Mouse (Mus musculus): ENCODE data around the gene Vegfb. TPM values are rescaled to one million over a fixed set of nuclear protein-coding genes. Genes with fewer than 3 reads are reported as not detected.

Gene Vegfb
- polyA plus RNA-seq (2014; fragmentation: Illumina TruSeq; extraction: RNeasy Lipid Tissue Mini Kit (QIAGEN cat#74804)), result 10.9 TPM

GRCm38 (mm10) chr19:6987061-6987903 lies at the start of gene Vegfb:
Gene Vegfb, minus strand, starts transcription at chr19:6987651.

GRCm38 (mm10) chr19:7019191-7019590 lies 31.7 kb upstream of the Vegfb start, which contains the start of gene Fermt3:
Gene Fermt3, minus strand, starts transcription at chr19:7019469.

DNA sequence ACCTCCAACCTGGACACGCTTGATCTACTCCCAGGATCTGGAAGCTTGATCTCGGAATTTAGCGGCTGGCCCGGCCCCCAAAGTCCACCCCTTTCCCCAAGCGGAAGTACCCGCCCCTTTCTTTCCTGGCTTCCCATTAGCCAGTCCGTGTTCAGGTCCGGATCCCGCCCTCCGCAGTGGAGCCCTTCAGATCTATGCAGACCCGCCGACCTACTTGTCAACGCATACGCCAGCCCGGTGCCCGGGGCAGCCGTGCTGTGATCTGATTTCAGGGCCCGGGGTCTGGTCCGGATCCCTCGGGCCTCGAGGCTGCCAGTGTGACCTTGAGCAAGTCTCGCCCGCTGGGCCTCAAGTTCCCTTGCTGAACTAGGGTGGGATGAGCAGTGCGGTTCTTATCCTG lies 8.6 kb upstream of the Vegfb start, which contains the start of the genes Nudt22 and Trpt1:
Gene Nudt22 (minus strand): TSS at position 112 of the 400 bp plus-strand sequence.
Gene Trpt1 (plus strand): TSS at position 126 of the 400 bp plus-strand sequence.

GRCm38 (mm10) chr19:6992011-6992858 lies 4.8 kb upstream of the Vegfb start, which contains the start of gene Dnajc4:
Gene Dnajc4, minus strand, starts transcription at chr19:6992572.

GRCm38 (mm10) chr19:6980381-6981093 lies 6.9 kb downstream of the Vegfb start, which contains the start of gene Fkbp2:
Gene Fkbp2, minus strand, starts transcription at chr19:6980501.

GRCm38 (mm10) chr19:6975537-6976521 lies 11.6 kb downstream of the Vegfb start, which contains the start of gene Plcb3:
Gene Plcb3, minus strand, starts transcription at chr19:6976470.

DNA sequence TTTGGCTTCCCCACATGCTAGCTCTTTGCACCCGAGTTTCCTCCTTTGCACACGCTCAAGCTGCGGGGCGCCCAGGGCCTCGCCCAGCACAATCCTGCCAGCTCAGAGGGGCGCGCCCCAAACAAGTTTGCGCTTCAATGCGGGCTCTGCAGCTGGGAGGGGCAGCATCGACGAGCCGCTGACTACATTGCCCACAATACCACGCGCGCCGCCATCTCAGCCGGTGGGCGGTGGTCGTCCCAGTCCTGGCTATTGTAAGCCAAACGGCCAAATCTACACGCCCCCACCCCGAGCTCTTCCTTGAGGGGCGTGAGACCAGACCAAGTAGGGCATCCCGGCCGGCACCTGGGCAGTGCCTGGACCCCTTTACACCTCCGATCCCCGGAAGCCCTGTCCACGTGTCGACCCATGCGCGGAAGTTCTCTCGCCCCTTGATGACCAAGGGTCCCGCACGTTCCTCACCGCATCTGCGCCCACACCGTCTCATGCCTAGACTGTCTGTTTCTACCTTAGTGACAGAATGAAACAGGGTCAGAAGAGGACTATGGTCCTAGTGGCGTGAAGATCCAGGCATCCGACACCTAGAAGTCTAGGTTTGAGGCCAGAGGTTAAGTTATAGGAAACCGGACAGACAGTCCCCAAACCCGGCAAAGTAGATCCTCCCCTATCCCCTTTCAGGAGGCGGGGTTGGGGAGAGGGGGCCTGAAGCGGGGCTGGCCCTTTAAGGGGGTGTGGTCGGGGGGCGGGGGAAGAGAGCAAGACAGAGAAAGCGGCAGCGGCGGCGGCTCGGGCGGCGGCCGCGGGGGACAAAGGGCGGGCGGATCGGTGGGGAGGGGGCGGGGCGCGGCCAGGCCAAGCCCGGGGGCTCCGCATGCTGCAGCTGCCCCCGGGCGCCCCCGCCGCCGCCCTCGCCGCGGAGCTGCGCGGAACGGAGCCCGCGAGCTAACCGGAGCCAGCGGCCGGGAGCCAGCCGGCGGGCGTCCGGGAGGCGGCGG lies 12.9 kb downstream of the Vegfb start, which contains the start of gene Ppp1r14b:
Gene Ppp1r14b (plus strand): TSS at position 758 of the 995 bp plus-strand sequence.

GRCm38 (mm10) chr19:6942249-6942691 lies 45.2 kb downstream of the Vegfb start, which contains the start of gene Gpr137:
Gene Gpr137, minus strand, starts transcription at chr19:6942480.

GRCm38 (mm10) chr19:6941372-6942248 lies 45.8 kb downstream of the Vegfb start, which contains the start of gene Bad:
Gene Bad, plus strand, starts transcription at chr19:6941861.

DNA sequence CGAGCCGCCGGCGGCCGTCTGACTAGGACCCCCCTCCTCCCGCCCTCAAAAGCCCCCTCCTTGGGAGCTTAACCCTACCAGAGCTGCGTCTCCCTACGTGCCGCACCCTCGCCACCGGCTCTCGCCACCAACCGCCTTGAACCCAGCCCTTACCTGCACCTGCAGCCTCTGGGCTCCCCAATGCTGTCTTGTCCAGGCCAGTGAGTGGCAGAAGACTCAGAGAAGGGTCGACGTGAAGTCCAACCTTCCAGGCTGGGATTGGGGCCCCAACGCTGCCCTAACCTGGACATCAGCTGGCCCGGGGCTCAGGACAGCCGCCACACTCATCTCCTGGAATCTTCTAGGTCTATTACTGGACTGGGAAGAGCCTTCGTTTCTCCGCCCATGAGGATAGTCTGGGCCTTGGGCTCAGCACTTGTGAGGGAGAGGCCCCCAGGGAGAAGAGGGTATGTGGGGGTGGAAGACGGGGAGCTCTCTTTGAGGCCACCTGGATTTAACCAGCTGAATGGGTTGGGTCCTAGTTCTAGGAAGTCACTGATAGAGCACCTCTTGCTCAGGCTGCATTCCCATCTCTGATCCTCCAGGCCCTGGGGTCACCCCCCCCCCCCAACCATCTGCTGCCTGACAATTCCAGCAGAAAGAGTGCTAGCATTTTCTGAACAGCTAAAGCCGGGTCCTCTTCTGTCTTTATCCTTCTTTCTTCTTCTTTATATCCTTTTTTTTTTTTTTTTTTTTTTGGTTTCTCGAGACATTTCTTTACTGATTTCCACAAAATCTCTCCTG lies 53.1 kb downstream of the Vegfb start, which contains the start of gene Kcnk4:
Gene Kcnk4 (minus strand): TSS at position 321 of the 783 bp plus-strand sequence.

Other genes with a start within 250 kb of the Vegfb start
- not detected for gene Rps6ka4, start 147.0 kb downstream of the Vegfb start, polyA plus RNA-seq (2014; fragmentation: Illumina TruSeq; extraction: RNeasy Lipid Tissue Mini Kit (QIAGEN cat#74804))
- gene Ccdc88b, start 129.4 kb downstream of the Vegfb start, polyA plus RNA-seq (2014; fragmentation: Illumina TruSeq; extraction: RNeasy Lipid Tissue Mini Kit (QIAGEN cat#74804)), result not detected
- 26.0 TPM for gene Trmt112, start 78.0 kb downstream of the Vegfb start, polyA plus RNA-seq (2014; fragmentation: Illumina TruSeq; extraction: RNeasy Lipid Tissue Mini Kit (QIAGEN cat#74804))
- gene Prdx5, start 77.5 kb downstream of the Vegfb start, polyA plus RNA-seq (2014; fragmentation: Illumina TruSeq; extraction: RNeasy Lipid Tissue Mini Kit (QIAGEN cat#74804)), result 12.0 TPM
- 0.83 TPM for gene Esrra, start 65.8 kb downstream of the Vegfb start, polyA plus RNA-seq (2014; fragmentation: Illumina TruSeq; extraction: RNeasy Lipid Tissue Mini Kit (QIAGEN cat#74804))
- gene Catsperz, start 62.3 kb downstream of the Vegfb start, polyA plus RNA-seq (2014; fragmentation: Illumina TruSeq; extraction: RNeasy Lipid Tissue Mini Kit (QIAGEN cat#74804)), result not detected
- gene Kcnk4, start 53.1 kb downstream of the Vegfb start, polyA plus RNA-seq (2014; fragmentation: Illumina TruSeq; extraction: RNeasy Lipid Tissue Mini Kit (QIAGEN cat#74804)), result not detected
- gene Bad, start 45.8 kb downstream of the Vegfb start, polyA plus RNA-seq (2014; fragmentation: Illumina TruSeq; extraction: RNeasy Lipid Tissue Mini Kit (QIAGEN cat#74804)), result 0.71 TPM
- gene Gpr137, start 45.2 kb downstream of the Vegfb start, polyA plus RNA-seq (2014; fragmentation: Illumina TruSeq; extraction: RNeasy Lipid Tissue Mini Kit (QIAGEN cat#74804)), result not detected
- gene Ppp1r14b, start 12.7 kb downstream of the Vegfb start, polyA plus RNA-seq (2014; fragmentation: Illumina TruSeq; extraction: RNeasy Lipid Tissue Mini Kit (QIAGEN cat#74804)), result 8.7 TPM
- 4.2 TPM for gene Plcb3, start 11.2 kb downstream of the Vegfb start, polyA plus RNA-seq (2014; fragmentation: Illumina TruSeq; extraction: RNeasy Lipid Tissue Mini Kit (QIAGEN cat#74804))
- 12.2 TPM for gene Fkbp2, start 7.2 kb downstream of the Vegfb start, polyA plus RNA-seq (2014; fragmentation: Illumina TruSeq; extraction: RNeasy Lipid Tissue Mini Kit (QIAGEN cat#74804))
- not detected for gene Dnajc4, start 4.9 kb upstream of the Vegfb start, polyA plus RNA-seq (2014; fragmentation: Illumina TruSeq; extraction: RNeasy Lipid Tissue Mini Kit (QIAGEN cat#74804))
- gene Nudt22, start 8.5 kb upstream of the Vegfb start, polyA plus RNA-seq (2014; fragmentation: Illumina TruSeq; extraction: RNeasy Lipid Tissue Mini Kit (QIAGEN cat#74804)), result not detected
- not detected for gene Trpt1, start 8.5 kb upstream of the Vegfb start, polyA plus RNA-seq (2014; fragmentation: Illumina TruSeq; extraction: RNeasy Lipid Tissue Mini Kit (QIAGEN cat#74804))
- not detected for gene Fermt3, start 31.8 kb upstream of the Vegfb start, polyA plus RNA-seq (2014; fragmentation: Illumina TruSeq; extraction: RNeasy Lipid Tissue Mini Kit (QIAGEN cat#74804))
- gene Stip1, start 52.3 kb upstream of the Vegfb start, polyA plus RNA-seq (2014; fragmentation: Illumina TruSeq; extraction: RNeasy Lipid Tissue Mini Kit (QIAGEN cat#74804)), result 74.7 TPM
- 1.4 TPM for gene Macrod1, start 69.2 kb upstream of the Vegfb start, polyA plus RNA-seq (2014; fragmentation: Illumina TruSeq; extraction: RNeasy Lipid Tissue Mini Kit (QIAGEN cat#74804))
- 2.1 TPM for gene Flrt1, start 118.1 kb upstream of the Vegfb start, polyA plus RNA-seq (2014; fragmentation: Illumina TruSeq; extraction: RNeasy Lipid Tissue Mini Kit (QIAGEN cat#74804))
- gene Otub1, start 218.7 kb upstream of the Vegfb start, polyA plus RNA-seq (2014; fragmentation: Illumina TruSeq; extraction: RNeasy Lipid Tissue Mini Kit (QIAGEN cat#74804)), result 22.1 TPM
- 36.3 TPM for gene Cox8a, start 230.0 kb upstream of the Vegfb start, polyA plus RNA-seq (2014; fragmentation: Illumina TruSeq; extraction: RNeasy Lipid Tissue Mini Kit (QIAGEN cat#74804))